Mouse (Mus musculus) liver, postnatal 0 days (tissue): Measurements from ENCODE around the gene Ndufb4. TPM values are rescaled to one million over a fixed set of nuclear protein-coding genes. Genes with fewer than 3 reads are reported as not detected.

Source experiments
- ATAC-seq: fragments of 200-750 bp; cut with Nextera tagmentation; 2 replicates; pipeline ENCODE4 v1.8.0; 2017; ENCODE audit warnings: mild to moderate bottlenecking, moderate library complexity
- DNase-seq: peaks from one replicate; pipeline ENCODE4 v3.0.0-alpha.2; 2016
- H3K27ac ChIP-seq: fragments of 300-500 bp; sonication (generic); 2 replicates; pipeline ENCODE4 v1.5.1; 2014; ENCODE audit warnings: antibody characterized with exemption, moderate library complexity, mild to moderate bottlenecking, low read depth
- H3K27me3 ChIP-seq: fragments of 300-500 bp; sonication (generic); 2 replicates; pipeline ENCODE4 v1.6.1; 2014; ENCODE audit warnings: low read length, control low read depth, mixed read lengths; ENCODE audit not compliant: insufficient read depth
- H3K36me3 ChIP-seq: fragments of 300-500 bp; sonication (generic); replicated peaks from 2 replicates; pipeline ENCODE4 v1.6.1; 2014; ENCODE audit warnings: mild to moderate bottlenecking, control low read depth, low read length, moderate library complexity, mixed read lengths; ENCODE audit not compliant: insufficient read depth
- H3K4me1 ChIP-seq: fragments of 300-500 bp; sonication (generic); 2 replicates; pipeline ENCODE4 v1.6.1; 2014; ENCODE audit warnings: antibody characterized with exemption, mild to moderate bottlenecking, control low read depth; ENCODE audit not compliant: insufficient read depth
- H3K4me2 ChIP-seq: fragments of 300-500 bp; sonication (generic); 2 replicates; pipeline ENCODE4 v1.6.1; 2014; ENCODE audit warnings: low read depth, mild to moderate bottlenecking, low read length, moderate library complexity, mixed read lengths
- H3K4me3 ChIP-seq: fragments of 300-500 bp; sonication (generic); 2 replicates; pipeline ENCODE4 v1.5.1; 2014; ENCODE audit warnings: low read depth, low read length
- H3K9ac ChIP-seq: fragments of 300-500 bp; sonication (generic); replicated peaks from 2 replicates; pipeline ENCODE4 v1.6.1; 2014; ENCODE audit warnings: mild to moderate bottlenecking, moderate library complexity
- H3K9me3 ChIP-seq: fragments of 300-500 bp; sonication (generic); 2 replicates; pipeline ENCODE4 v1.6.1; 2016; ENCODE audit warnings: mild to moderate bottlenecking, control low read depth, low read length, mixed read lengths
- CTCF ChIP-seq: sonication (generic); IDR thresholded peaks from 2 replicates; pipeline ENCODE4 v1.5.1; 2016; ENCODE audit warnings: antibody characterized with exemption, low read depth
- EP300 ChIP-seq: IDR thresholded peaks from 2 replicates; pipeline ENCODE4 v1.6.1; 2016; ENCODE audit warnings: antibody characterized with exemption, low read depth, mild to moderate bottlenecking
- WGBS: fragments of 180-500 bp; shearing (Covaris S2); extraction: QIAGEN DNeasy Blood & Tissue Kit; methylation state at CpG from one replicate; pipeline ENCODE4 v1.1.7; 2014; ENCODE audit not compliant: insufficient replicate concordance; 5-methylcytosine and 5-hydroxymethylcytosine counted together
- polyA plus RNA-seq: library from polyadenylated mRNA; unstranded; fragments of >200 nt; fragmentation: Nextera tagmentation; extraction: Ambion mirVana; gene quantifications from 2 replicates; pipeline ENCODE4 v1.2.1, GENCODE M21; 2015

The Ndufb4 gene
- polyA plus RNA-seq, 1 experiment from 2014 or later: 67.3 TPM

GRCm38 (mm10) chr16:37670666-37671283 lies 16.5 kb upstream of the Ndufb4 start:
- H3K27ac ChIP-seq: no peak overlapping the region
- H3K36me3 ChIP-seq: no peaks in the 10 kb centered on the region
- no peak for DNase-seq

GRCm38 (mm10) chr16:37665394-37665935 lies 11.2 kb upstream of the Ndufb4 start:
- Histone ChIP-seq H3K4me2 (no peak overlapping the region), H3K4me1 (no peaks in the 10 kb centered on the region), H3K36me3 (no peaks in the 10 kb centered on the region), H3K9me3 (no peaks in the 10 kb centered on the region), H3K9ac (no peak overlapping the region), H3K4me3 (no peak overlapping the region), H3K27ac (no peak overlapping the region), H3K27me3 (no peaks in the 10 kb centered on the region)
- ATAC-seq (no peak), DNase-seq (no peak)
- TF ChIP-seq CTCF: no peak
- no peak for TF ChIP-seq EP300
- 73% methylated on average over 5 of the region's 5 CpGs for whole genome bisulfite sequencing

More at GRCm38 (mm10) chr16:37670666-37671283, 16.5 kb upstream of the Ndufb4 start:
- Histone ChIP-seq H3K9me3 (no peaks in the 10 kb centered on the region), H3K4me1 (no peaks in the 10 kb centered on the region), H3K4me3 (no peak overlapping the region), H3K4me2 (no peak overlapping the region), H3K9ac (no peak overlapping the region), H3K27me3 (no peaks in the 10 kb centered on the region)
- no peak for ATAC-seq
- no peak for TF ChIP-seq CTCF
- TF ChIP-seq EP300: no peak
- 30% methylated on average over 4 of the region's 4 CpGs for WGBS

- ATAC-seq: no peak
- Histone ChIP-seq H3K27ac (no peak overlapping the region), H3K9me3 (no peaks in the 10 kb centered on the region), H3K4me3 (no peak overlapping the region), H3K4me2 (no peak overlapping the region), H3K27me3 (no peaks in the 10 kb centered on the region), H3K9ac (no peak overlapping the region), H3K36me3 (no peaks in the 10 kb centered on the region), H3K4me1 (no peaks in the 10 kb centered on the region)
- no peak for DNase-seq
- TF ChIP-seq EP300: no peak
- TF ChIP-seq CTCF: no peak
- 66% methylated on average over 9 of the region's 9 CpGs for WGBS
Observed at GRCm38 (mm10) chr16:37663643-37664459, 9.6 kb upstream of the Ndufb4 start.

GRCm38 (mm10) chr16:37656796-37657195 lies 2.5 kb upstream of the Ndufb4 start:
- Histone ChIP-seq H3K4me2 (no peak overlapping the region), H3K27me3 (no peaks in the 10 kb centered on the region), H3K4me1 (peaks cover 23% of the 10 kb centered on the region), H3K9ac (no peak overlapping the region), H3K27ac (no peak overlapping the region), H3K9me3 (no peaks in the 10 kb centered on the region), H3K4me3 (no peak overlapping the region), H3K36me3 (no peaks in the 10 kb centered on the region)
- DNase-seq (no peak), ATAC-seq (no peak)
- TF ChIP-seq CTCF (no peak), EP300 (no peak)
- WGBS: 77% methylated on average over 7 of the region's 7 CpGs

GRCm38 (mm10) chr16:37655756-37656347 lies 1.6 kb upstream of the Ndufb4 start:
- Histone ChIP-seq H3K36me3 (no peaks in the 10 kb centered on the region), H3K9me3 (no peaks in the 10 kb centered on the region), H3K27me3 (no peaks in the 10 kb centered on the region), H3K4me3 (no peak overlapping the region), H3K9ac (no peak overlapping the region), H3K27ac (no peak overlapping the region), H3K4me2 (no peak overlapping the region), H3K4me1 (peaks cover 30% of the 10 kb centered on the region)
- ATAC-seq (no peak), DNase-seq (no peak)
- TF ChIP-seq EP300 (no peak), CTCF (no peak)
- WGBS: 61% methylated on average over 4 of the region's 4 CpGs

GRCm38 (mm10) chr16:37654831-37655455 lies 690 bp upstream of the Ndufb4 start:
- ATAC-seq (no peak), DNase-seq (no peak)
- Histone ChIP-seq H3K9ac (no peak overlapping the region), H3K9me3 (no peaks in the 10 kb centered on the region), H3K4me3 (no peak overlapping the region), H3K36me3 (no peaks in the 10 kb centered on the region), H3K27me3 (no peaks in the 10 kb centered on the region), H3K4me2 (peak overlapping the region; percentile 88), H3K27ac (peak overlapping the region; percentile 58), H3K4me1 (peaks cover 30% of the 10 kb centered on the region)
- no peak for TF ChIP-seq CTCF
- WGBS: 67% methylated on average over 4 of the region's 4 CpGs
